Mouse (Mus musculus) cerebellum, postnatal 4 days (tissue): Measurements from ENCODE around the gene Plekhh1.

Experiments
- DNase-seq, 2 experiments: peaks; one replicate each; pipeline ENCODE4 v3.0.0; 2022; ENCODE audit warnings: low spot score in 2 of 2, mixed read lengths in 1 of 2

Gene Plekhh1

GRCm38 (mm10) chr12:79070736-79071333 is 41.9 kb downstream of the Plekhh1 start:
- no peak for DNase-seq

GRCm38 (mm10) chr12:79072576-79072975 is 43.6 kb downstream of the Plekhh1 start:
- DNase-seq, result no peak

- no peak for DNase-seq
Measured at GRCm38 (mm10) chr12:79073362-79073761, 44.4 kb downstream of the Plekhh1 start.

- peak; percentile 63 to 81 for DNase-seq
Measured at GRCm38 (mm10) chr12:79089182-79089812, 60.3 kb downstream of the Plekhh1 start, which contains the start of gene Pigh. Pigh (minus strand) TSS chr12:79089651.

- DNase-seq, result peak in 1 of 2 experiments; percentile 14
Measured at GRCm38 (mm10) chr12:79092569-79092968, 63.6 kb downstream of the Plekhh1 start.

- DNase-seq, result peak in 1 of 2 experiments; percentile 23
Measured at GRCm38 (mm10) chr12:79097106-79097752, 68.3 kb downstream of the Plekhh1 start.

- DNase-seq, result no peak
Measured at GRCm38 (mm10) chr12:79103773-79104172, 74.8 kb downstream of the Plekhh1 start.

GRCm38 (mm10) chr12:79104544-79104943 is 75.6 kb downstream of the Plekhh1 start:
- no peak for DNase-seq

GRCm38 (mm10) chr12:79105312-79105711 is 76.3 kb downstream of the Plekhh1 start:
- DNase-seq, result no peak

- no peak for DNase-seq
Measured at GRCm38 (mm10) chr12:79118991-79119390, 90.0 kb downstream of the Plekhh1 start.

GRCm38 (mm10) chr12:79122820-79123219 is 93.9 kb downstream of the Plekhh1 start:
- DNase-seq, result no peak

- DNase-seq, result peak; percentile 29 to 52
Measured at GRCm38 (mm10) chr12:79130299-79131177, 101.6 kb downstream of the Plekhh1 start, which contains the start of gene Arg2. Arg2 (plus strand) TSS chr12:79130777.
